Mouse (Mus musculus) neural tube, embryonic 13.5 days (tissue): ENCODE measurements at regions not wholly inside any gene's neighbourhood (a gene's known extent, or its start where the extent isn't known, plus 50 kb on each side); places are given as distances from the start of the nearest gene placed in this dataset.
"Not testable (repeated sequence)": the region's sequence is repeated elsewhere in the genome, so short reads cannot be mapped to it uniquely, and the experiment has no call there.

Experiments
- ATAC-seq: fragments of 200-750 bp; cut with Nextera tagmentation; 2 replicates; pipeline ENCODE4 v1.8.0; 2017; ENCODE audit warnings: low read depth, mild to moderate bottlenecking, moderate TSS enrichment, moderate library complexity
- H3K27ac ChIP-seq: fragments of 300-500 bp; sonication (generic); replicated peaks from 2 replicates; pipeline ENCODE4 v1.5.1; 2015; ENCODE audit warnings: moderate library complexity, mild to moderate bottlenecking, inconsistent platforms
- H3K27me3 ChIP-seq: fragments of 300-500 bp; sonication (generic); 2 replicates; pipeline ENCODE4 v1.6.1; 2015; ENCODE audit warnings: mild to moderate bottlenecking, inconsistent platforms
- H3K36me3 ChIP-seq: fragments of 300-500 bp; sonication (generic); 2 replicates; pipeline ENCODE4 v1.6.1; 2015; ENCODE audit warnings: mild to moderate bottlenecking, inconsistent platforms
- H3K4me1 ChIP-seq: fragments of 300-500 bp; sonication (generic); replicated peaks from 2 replicates; pipeline ENCODE4 v1.6.1; 2015; ENCODE audit warnings: inconsistent platforms
- H3K4me2 ChIP-seq: fragments of 300-500 bp; sonication (generic); 2 replicates; pipeline ENCODE4 v1.6.1; 2015; ENCODE audit warnings: inconsistent platforms, mild to moderate bottlenecking, moderate library complexity
- H3K4me3 ChIP-seq: fragments of 300-500 bp; sonication (generic); 2 replicates; pipeline ENCODE4 v1.5.1; 2015; ENCODE audit warnings: mild to moderate bottlenecking, inconsistent platforms
- H3K9ac ChIP-seq: fragments of 300-500 bp; sonication (generic); 2 replicates; pipeline ENCODE4 v1.6.1; 2015; ENCODE audit warnings: moderate library complexity, mild to moderate bottlenecking, inconsistent platforms
- H3K9me3 ChIP-seq: fragments of 300-500 bp; sonication (generic); 2 replicates; pipeline ENCODE4 v1.6.1; 2016; ENCODE audit warnings: inconsistent platforms
- WGBS: fragments of 180-500 bp; shearing (Covaris S2); methylation state at CpG from one replicate; pipeline ENCODE4 v1.1.7; 2015; 5-methylcytosine and 5-hydroxymethylcytosine counted together

- H3K4me1 ChIP-seq, result no peaks in the 10 kb centered on the region
- H3K9me3 ChIP-seq, result no peaks in the 10 kb centered on the region
- H3K36me3 ChIP-seq, result no peaks in the 10 kb centered on the region
- no peak overlapping the region for H3K4me3 ChIP-seq
- no peak overlapping the region for H3K27ac ChIP-seq
- no peak overlapping the region for H3K4me2 ChIP-seq
- no peaks in the 10 kb centered on the region for H3K27me3 ChIP-seq
- H3K9ac ChIP-seq, result no peak overlapping the region
- 38% methylated on average over 2 of the region's 2 CpGs for WGBS
- peak; percentile 67; the same call in 1 of the 2 replicates for ATAC-seq
Measured at GRCm38 (mm10) chr3:22815842-22816241, 739.4 kb downstream of the Tbl1xr1 start.

GRCm38 (mm10) chr3:22826485-22826884, 750.0 kb downstream of the Tbl1xr1 start:
- no peak overlapping the region for H3K9ac ChIP-seq
- H3K27me3 ChIP-seq, result no peaks in the 10 kb centered on the region
- ATAC-seq, result no peak
- no peaks in the 10 kb centered on the region for H3K4me1 ChIP-seq
- no peaks in the 10 kb centered on the region for H3K36me3 ChIP-seq
- no peaks in the 10 kb centered on the region for H3K9me3 ChIP-seq
- H3K4me3 ChIP-seq, result no peak overlapping the region
- no peak overlapping the region for H3K4me2 ChIP-seq
- 84% methylated on average over 4 of the region's 4 CpGs for WGBS
- no peak overlapping the region for H3K27ac ChIP-seq

GRCm38 (mm10) chr3:22838986-22839385, 762.5 kb downstream of the Tbl1xr1 start:
- Histone ChIP-seq H3K9ac (no peak overlapping the region), H3K9me3 (0 out of 2 replicates have a peak, but pooled peaks cover 6% of the 10 kb centered on the region)
- 79% methylated on average over 4 of the region's 4 CpGs for WGBS

GRCm38 (mm10) chr3:22850474-22850873, 774.0 kb downstream of the Tbl1xr1 start:
- no peak overlapping the region for H3K27ac ChIP-seq
- no peak overlapping the region for H3K9ac ChIP-seq
- H3K9me3 ChIP-seq, result no peaks in the 10 kb centered on the region
- H3K36me3 ChIP-seq, result no peaks in the 10 kb centered on the region
- no peak for ATAC-seq
- H3K27me3 ChIP-seq, result no peaks in the 10 kb centered on the region
- no peaks in the 10 kb centered on the region for H3K4me1 ChIP-seq
- no peak overlapping the region for H3K4me2 ChIP-seq
- no peak overlapping the region for H3K4me3 ChIP-seq

More at GRCm38 (mm10) chr3:22838986-22839385, 762.5 kb downstream of the Tbl1xr1 start:
- Histone ChIP-seq H3K27me3 (no peaks in the 10 kb centered on the region), H3K4me1 (no peaks in the 10 kb centered on the region), H3K27ac (no peak overlapping the region), H3K4me3 (no peak overlapping the region), H3K36me3 (no peaks in the 10 kb centered on the region), H3K4me2 (no peak overlapping the region)
- no peak for ATAC-seq

- Histone ChIP-seq H3K27me3 (no peaks in the 10 kb centered on the region), H3K9ac (no peak overlapping the region), H3K4me1 (no peaks in the 10 kb centered on the region), H3K4me2 (no peak overlapping the region), H3K36me3 (no peaks in the 10 kb centered on the region), H3K27ac (no peak overlapping the region), H3K4me3 (no peak overlapping the region), H3K9me3 (no peaks in the 10 kb centered on the region)
- 91% methylated on average over 2 of the region's 2 CpGs for WGBS
- ATAC-seq, result no peak
Measured at GRCm38 (mm10) chr3:22863595-22863994, 787.1 kb downstream of the Tbl1xr1 start.

GRCm38 (mm10) chr3:22877883-22878282, 801.4 kb downstream of the Tbl1xr1 start:
- no peak overlapping the region for H3K27ac ChIP-seq
- WGBS, result 89% methylated on average over 3 of the region's 3 CpGs
- no peaks in the 10 kb centered on the region for H3K27me3 ChIP-seq
- ATAC-seq, result no peak
- H3K9ac ChIP-seq, result no peak overlapping the region
- H3K4me2 ChIP-seq, result no peak overlapping the region
- H3K4me3 ChIP-seq, result no peak overlapping the region
- H3K9me3 ChIP-seq, result no peaks in the 10 kb centered on the region
- H3K4me1 ChIP-seq, result no peaks in the 10 kb centered on the region
- H3K36me3 ChIP-seq, result no peaks in the 10 kb centered on the region

GRCm38 (mm10) chr3:22892735-22893134, 816.3 kb downstream of the Tbl1xr1 start:
- Histone ChIP-seq H3K27ac (no peak overlapping the region), H3K4me3 (no peak overlapping the region), H3K27me3 (no peaks in the 10 kb centered on the region), H3K4me2 (no peak overlapping the region), H3K9ac (no peak overlapping the region), H3K9me3 (no peaks in the 10 kb centered on the region), H3K36me3 (no peaks in the 10 kb centered on the region), H3K4me1 (no peaks in the 10 kb centered on the region)
- 74% methylated on average over 1 of the region's 1 CpGs for WGBS
- no peak for ATAC-seq

GRCm38 (mm10) chr3:22897651-22898050, 821.2 kb downstream of the Tbl1xr1 start:
- no peak for ATAC-seq
- WGBS, result 70% methylated on average over 2 of the region's 2 CpGs

GRCm38 (mm10) chr3:22900966-22901365, 824.5 kb downstream of the Tbl1xr1 start:
- WGBS, result 93% methylated on average over 10 of the region's 10 CpGs

More at GRCm38 (mm10) chr3:22897651-22898050, 821.2 kb downstream of the Tbl1xr1 start:
- no peak overlapping the region for H3K4me2 ChIP-seq
- no peaks in the 10 kb centered on the region for H3K36me3 ChIP-seq
- H3K9ac ChIP-seq, result no peak overlapping the region
- H3K4me1 ChIP-seq, result no peaks in the 10 kb centered on the region
- no peaks in the 10 kb centered on the region for H3K9me3 ChIP-seq
- H3K27ac ChIP-seq, result no peak overlapping the region
- no peaks in the 10 kb centered on the region for H3K27me3 ChIP-seq
- no peak overlapping the region for H3K4me3 ChIP-seq

GRCm38 (mm10) chr3:22928970-22929369, 852.5 kb downstream of the Tbl1xr1 start:
- Histone ChIP-seq H3K27ac (no peak overlapping the region), H3K4me2 (no peak overlapping the region), H3K9ac (no peak overlapping the region), H3K4me3 (no peak overlapping the region), H3K27me3 (no peaks in the 10 kb centered on the region), H3K9me3 (no peaks in the 10 kb centered on the region), H3K4me1 (no peaks in the 10 kb centered on the region), H3K36me3 (no peaks in the 10 kb centered on the region)
- WGBS, result 88% methylated on average over 3 of the region's 3 CpGs
- no peak for ATAC-seq

More at GRCm38 (mm10) chr3:22900966-22901365, 824.5 kb downstream of the Tbl1xr1 start:
- H3K9me3 ChIP-seq, result no peaks in the 10 kb centered on the region
- H3K9ac ChIP-seq, result no peak overlapping the region
- no peak overlapping the region for H3K4me2 ChIP-seq
- H3K4me1 ChIP-seq, result no peaks in the 10 kb centered on the region
- H3K36me3 ChIP-seq, result no peaks in the 10 kb centered on the region
- no peak overlapping the region for H3K4me3 ChIP-seq
- ATAC-seq, result no peak
- no peaks in the 10 kb centered on the region for H3K27me3 ChIP-seq
- no peak overlapping the region for H3K27ac ChIP-seq

- Histone ChIP-seq H3K4me3 (no peak overlapping the region), H3K4me2 (no peak overlapping the region), H3K27me3 (no peaks in the 10 kb centered on the region), H3K9ac (no peak overlapping the region), H3K36me3 (no peaks in the 10 kb centered on the region), H3K9me3 (no peaks in the 10 kb centered on the region), H3K4me1 (no peaks in the 10 kb centered on the region), H3K27ac (no peak overlapping the region)
- WGBS, result 82% methylated on average over 2 of the region's 2 CpGs
- no peak for ATAC-seq
Measured at GRCm38 (mm10) chr3:22929762-22930519, 853.5 kb downstream of the Tbl1xr1 start.

- not testable (repeated sequence) for ATAC-seq, H3K4me1 ChIP-seq, H3K27me3 ChIP-seq, H3K4me3 ChIP-seq, H3K27ac ChIP-seq, H3K4me2 ChIP-seq, H3K9ac ChIP-seq, H3K9me3 ChIP-seq, H3K36me3 ChIP-seq
- 79% methylated on average over 4 of the region's 4 CpGs for WGBS
Measured at GRCm38 (mm10) chr3:22945646-22946045, 869.2 kb downstream of the Tbl1xr1 start.

- Histone ChIP-seq H3K27ac (no peak overlapping the region), H3K9ac (no peak overlapping the region), H3K36me3 (no peaks in the 10 kb centered on the region), H3K9me3 (no peaks in the 10 kb centered on the region), H3K4me1 (no peaks in the 10 kb centered on the region), H3K4me3 (no peak overlapping the region), H3K4me2 (no peak overlapping the region), H3K27me3 (no peaks in the 10 kb centered on the region)
- no peak for ATAC-seq
- 79% methylated on average over 4 of the region's 4 CpGs for WGBS
Measured at GRCm38 (mm10) chr3:22947181-22947580, 870.7 kb downstream of the Tbl1xr1 start.
